Mouse (Mus musculus) erythroblast, embryonic 14.5 days (primary cell): ENCODE measurements around the gene Itpka.

Source experiments
- GATA1 ChIP-seq: IDR thresholded peaks from 2 replicates; pipeline ENCODE4 v1.6.1; 2012; ENCODE audit warnings: low read length, inconsistent platforms, mixed read lengths
- TAL1 ChIP-seq: IDR thresholded peaks from 3 replicates; pipeline ENCODE4 v1.6.1; 2012; ENCODE audit warnings: low read length, inconsistent platforms, mixed read lengths

DNA sequence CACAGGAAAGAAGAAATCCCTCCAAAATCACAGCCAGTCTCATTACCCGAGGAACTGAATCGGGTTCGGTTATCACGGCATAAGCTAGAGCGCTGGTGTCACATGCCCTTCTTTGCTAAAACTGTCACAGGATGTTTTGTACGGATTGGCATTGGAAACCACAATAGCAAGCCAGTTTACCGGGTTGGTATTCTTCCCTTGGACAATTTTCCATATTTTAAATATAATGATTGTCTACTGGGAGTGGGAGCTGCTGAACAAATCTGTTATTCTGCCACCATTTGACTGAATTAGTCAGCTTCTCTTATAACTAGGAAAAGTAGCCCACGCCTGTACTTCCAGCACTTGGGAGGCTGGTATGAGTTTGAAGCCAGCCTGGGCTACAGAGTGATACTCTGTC is 21.1 kb upstream of the Itpka start:
- TF ChIP-seq TAL1 (no peak), GATA1 (no peak)
